16 mouse cellular contexts compared by ENCODE assay signal in the genomic region with DNA sequence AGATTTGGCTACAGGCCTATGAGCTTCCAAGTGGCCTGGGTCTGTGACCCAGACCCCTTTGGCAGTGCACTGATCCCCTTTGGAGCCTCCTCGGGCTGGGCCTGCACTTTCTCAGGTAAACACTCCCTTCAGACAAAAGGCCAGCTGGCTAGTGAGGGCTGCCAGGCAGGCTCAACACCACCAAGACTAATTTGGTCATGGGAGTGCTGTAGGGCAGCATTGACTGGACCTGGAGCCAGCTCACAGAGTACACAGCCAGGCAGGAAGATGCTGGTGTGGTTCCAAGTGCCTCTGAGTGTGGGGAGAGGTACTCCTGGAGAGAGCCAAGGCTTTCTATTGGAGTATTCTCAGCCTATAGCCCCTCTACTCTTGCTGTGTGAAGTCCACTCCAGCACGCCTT.
DNase-seq lines count a peak whose midpoint lies in the region; ATAC-seq and TF ChIP-seq lines count a peak whose summit lies in the region.
"Had no signal": no experiment of that assay in that cellular context is flagged by ENCODE, and none has a peak within 500 bp of the region (broad histone marks: within the 10 kb centered on the region; RNA-seq: fewer than 3 reads in every experiment).

No protein-coding gene starts in this region.

- no peak overlapping the region for H3K9ac ChIP-seq in hindbrain, embryonic 16.5 days (ENCODE audit: low read depth, low read length)
- H3K9ac ChIP-seq in hindbrain, embryonic 11.5 days (ENCODE audit: low read depth, low read length) = no peak overlapping the region
- H3K9ac ChIP-seq in lung, embryonic 16.5 days (ENCODE audit: low read length) = no peak overlapping the region
- H3K9ac ChIP-seq: forebrain, embryonic 15.5 days; heart, embryonic 15.5 days; limb, embryonic 15.5 days had no signal

- 61% methylated on average over 2 of the region's 2 CpGs for WGBS in hindbrain, embryonic 16.5 days
- 71% methylated on average over 2 of the region's 2 CpGs for WGBS in hindbrain, embryonic 11.5 days
- WGBS in lung, embryonic 16.5 days = 13% methylated on average over 2 of the region's 2 CpGs

- H3K4me2 ChIP-seq in hindbrain, embryonic 16.5 days (ENCODE audit: low read length) = no peak overlapping the region
- no peak overlapping the region for H3K4me2 ChIP-seq in hindbrain, embryonic 11.5 days (replicated peaks; ENCODE audit: low read depth, low read length)
- no peak overlapping the region for H3K4me2 ChIP-seq in lung, embryonic 16.5 days (ENCODE audit: low read depth, low read length)
- H3K4me2 ChIP-seq: forebrain, embryonic 15.5 days; heart, embryonic 15.5 days; limb, embryonic 15.5 days had no signal

- H3K27ac ChIP-seq in hindbrain, embryonic 16.5 days (ENCODE audit: low read depth, low read length) = no peak overlapping the region
- H3K27ac ChIP-seq in hindbrain, embryonic 11.5 days (ENCODE audit: low read depth, low read length) = no peak overlapping the region
- H3K27ac ChIP-seq in lung, embryonic 16.5 days (ENCODE audit: low read length) = peak overlapping the region; percentile 53; the same call in 1 of the 2 replicates
- H3K27ac ChIP-seq: forebrain, embryonic 15.5 days; heart, embryonic 15.5 days; limb, embryonic 15.5 days had no signal

- intact Hi-C loops in left cerebral cortex, postnatal 14 days (cut with DNase I) = no loop called here

- DNase-seq in hindbrain, embryonic 11.5 days (ENCODE audit: low spot score) = no peak
- DNase-seq in brain, embryonic 14.5 days (ENCODE audit: low read depth) = peak; percentile 36
- DNase-seq in cerebellum, adult 11-12 months = peak; percentile 79
- DNase-seq in frontal cortex, postnatal 10 days (ENCODE audit: low spot score in 2 of 2) = no peak
- DNase-seq in left cerebral cortex, postnatal 14 days (ENCODE audit: low spot score in 2 of 2) = no peak
- DNase-seq: gastrocnemius, postnatal 14 days; kidney, adult 11 months; kidney, postnatal 25 days; right cerebral cortex, postnatal 25 days; thymus, postnatal 25 days had no signal

- H3K27me3 ChIP-seq in hindbrain, embryonic 16.5 days (replicated peaks; ENCODE audit: control insufficient read depth, insufficient read depth, low read length) = no peaks in the 10 kb centered on the region
- H3K27me3 ChIP-seq in hindbrain, embryonic 11.5 days (ENCODE audit: control insufficient read depth, insufficient read depth, low read length) = no peaks in the 10 kb centered on the region
- H3K27me3 ChIP-seq in lung, embryonic 16.5 days (ENCODE audit: control insufficient read depth, insufficient read depth, low read depth, low read length) = no peaks in the 10 kb centered on the region
- H3K27me3 ChIP-seq: CH12.LX; forebrain, embryonic 15.5 days; heart, embryonic 15.5 days; limb, embryonic 15.5 days had no signal

- no peaks in the 10 kb centered on the region for H3K9me3 ChIP-seq in hindbrain, embryonic 16.5 days (ENCODE audit: control insufficient read depth, low read length)
- no peaks in the 10 kb centered on the region for H3K9me3 ChIP-seq in hindbrain, embryonic 11.5 days (ENCODE audit: control insufficient read depth, low read length)
- no peaks in the 10 kb centered on the region for H3K9me3 ChIP-seq in lung, embryonic 16.5 days (ENCODE audit: control insufficient read depth, low read length)
- H3K9me3 ChIP-seq: forebrain, embryonic 15.5 days; heart, embryonic 15.5 days; limb, embryonic 15.5 days had no signal

- ATAC-seq in hindbrain, embryonic 16.5 days = peak; percentile 74; the same call in 1 of the 2 replicates
- ATAC-seq in hindbrain, embryonic 11.5 days (ENCODE audit: low FRiP score) = no peak
- ATAC-seq in lung, embryonic 16.5 days (ENCODE audit: low read depth) = peak; percentile 73
- ATAC-seq: forebrain, embryonic 15.5 days had no signal

- H3K4me3 ChIP-seq in hindbrain, embryonic 16.5 days (ENCODE audit: low read length) = no peak overlapping the region
- no peak overlapping the region for H3K4me3 ChIP-seq in hindbrain, embryonic 11.5 days (ENCODE audit: low read depth, low read length)
- no peak overlapping the region for H3K4me3 ChIP-seq in lung, embryonic 16.5 days (ENCODE audit: low read length)
- H3K4me3 ChIP-seq: forebrain, embryonic 15.5 days; heart, embryonic 15.5 days; limb, embryonic 15.5 days had no signal

- no peak for TF ChIP-seq POLR2A in brain, embryonic 14.5 days (IDR thresholded peaks at IDR 0.05; ENCODE audit: borderline replicate concordance, extremely low read depth, insufficient read depth, insufficient read length, poor library complexity, severe bottlenecking)

- H3K4me1 ChIP-seq in hindbrain, embryonic 16.5 days (ENCODE audit: control insufficient read depth, insufficient read depth, low read depth, low read length) = no peaks in the 10 kb centered on the region
- H3K4me1 ChIP-seq in hindbrain, embryonic 11.5 days (replicated peaks; ENCODE audit: control insufficient read depth, insufficient read depth, low read length) = no peaks in the 10 kb centered on the region
- peaks cover 4% of the 10 kb centered on the region; the same call in 1 of the 2 replicates for H3K4me1 ChIP-seq in lung, embryonic 16.5 days (replicated peaks; ENCODE audit: control insufficient read depth, insufficient read depth, low read length)
- H3K4me1 ChIP-seq: forebrain, embryonic 15.5 days; heart, embryonic 15.5 days; limb, embryonic 15.5 days had no signal

- H3K36me3 ChIP-seq in hindbrain, embryonic 16.5 days (ENCODE audit: control insufficient read depth, insufficient read depth, low read length) = no peaks in the 10 kb centered on the region
- no peaks in the 10 kb centered on the region for H3K36me3 ChIP-seq in hindbrain, embryonic 11.5 days (ENCODE audit: control insufficient read depth, insufficient read depth, low read length)
- no peaks in the 10 kb centered on the region for H3K36me3 ChIP-seq in lung, embryonic 16.5 days (ENCODE audit: control insufficient read depth, insufficient read depth, low read length)
- H3K36me3 ChIP-seq: forebrain, embryonic 15.5 days; heart, embryonic 15.5 days; limb, embryonic 15.5 days had no signal

- TF ChIP-seq CTCF in brain, embryonic 14.5 days (IDR thresholded peaks at IDR 0.05; ENCODE audit: borderline replicate concordance, extremely low read depth, insufficient read depth, insufficient read length) = no peak

Comparison
In these comparisons a context has a peak if more than half of its experiments do, and no peak if none do; other contexts are left out.
1. DNase-seq: peak in brain, embryonic 14.5 days (single experiment) and cerebellum, adult 11-12 months (single experiment); none in hindbrain, embryonic 11.5 days (single experiment), frontal cortex, postnatal 10 days (0 of 2) and left cerebral cortex, postnatal 14 days (0 of 2).